Mouse (Mus musculus): ENCODE data around the gene Cpsf2. TPM values are rescaled to one million over a fixed set of nuclear protein-coding genes. Genes with fewer than 3 reads are reported as not detected.

The Cpsf2 gene
- polyA plus RNA-seq, 1 experiment from 2014 or later, result 33.7 TPM

DNA sequence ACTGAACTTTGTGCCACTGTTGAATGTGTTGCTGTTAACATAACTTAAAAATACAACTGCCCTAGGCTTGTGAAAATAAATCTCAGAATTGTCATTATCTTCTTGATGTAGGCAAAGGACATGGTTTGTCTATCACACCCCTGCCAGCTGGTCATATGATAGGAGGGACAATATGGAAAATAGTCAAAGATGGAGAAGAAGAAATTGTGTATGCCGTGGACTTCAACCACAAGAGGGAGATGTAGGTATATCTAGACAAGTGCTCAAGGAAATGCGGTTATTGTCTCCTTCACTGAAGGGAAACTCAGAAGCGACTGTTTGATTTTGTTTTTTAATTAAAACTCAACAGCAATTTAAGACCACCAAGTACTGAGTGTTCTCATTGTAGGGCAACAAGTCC lies 9.3 kb downstream of the Cpsf2 start:
- H3K9me3 ChIP-seq, result no peaks in the 10 kb centered on the region
- 60% methylated on average over 3 of the region's 3 CpGs for WGBS
- peaks cover 58% of the 10 kb centered on the region for H3K36me3 ChIP-seq
- H3K4me2 ChIP-seq (replicated peaks), result no peak overlapping the region
- no peak for ATAC-seq (replicated peaks)
- no peak overlapping the region for H3K27ac ChIP-seq (replicated peaks)
- H3K4me3 ChIP-seq, result no peak overlapping the region
- H3K27me3 ChIP-seq, result no peaks in the 10 kb centered on the region
- H3K4me1 ChIP-seq, result no peaks in the 10 kb centered on the region
- H3K9ac ChIP-seq (replicated peaks), result no peak overlapping the region

DNA sequence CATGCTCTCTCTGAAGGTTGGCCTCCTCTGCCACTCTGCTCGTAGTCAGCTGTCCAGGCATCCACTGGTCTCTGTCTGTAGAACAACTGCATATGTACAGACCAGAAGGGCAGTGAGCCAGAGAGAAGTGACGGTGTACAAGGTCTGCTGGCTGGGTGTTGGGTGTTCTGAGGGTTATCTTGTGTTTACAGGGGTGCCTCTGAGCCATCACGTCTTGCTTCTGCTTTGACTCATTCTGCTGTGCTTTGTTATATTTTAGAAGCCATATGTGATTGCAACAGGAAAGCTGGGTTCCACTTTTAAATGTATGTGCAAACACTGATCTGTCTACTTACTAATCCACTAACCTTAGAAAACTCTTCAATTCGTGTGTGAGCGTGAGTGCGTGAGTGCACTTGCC lies 11.9 kb downstream of the Cpsf2 start:
- H3K4me2 ChIP-seq (replicated peaks), result no peak overlapping the region
- peaks cover 79% of the 10 kb centered on the region for H3K36me3 ChIP-seq
- ATAC-seq (replicated peaks), result no peak
- no peak overlapping the region for H3K9ac ChIP-seq (replicated peaks)
- no peaks in the 10 kb centered on the region for H3K9me3 ChIP-seq
- no peak overlapping the region for H3K4me3 ChIP-seq
- H3K27me3 ChIP-seq, result no peaks in the 10 kb centered on the region
- H3K27ac ChIP-seq (replicated peaks), result no peak overlapping the region
- WGBS, result 93% methylated on average over 6 of the region's 6 CpGs
- no peaks in the 10 kb centered on the region for H3K4me1 ChIP-seq

DNA sequence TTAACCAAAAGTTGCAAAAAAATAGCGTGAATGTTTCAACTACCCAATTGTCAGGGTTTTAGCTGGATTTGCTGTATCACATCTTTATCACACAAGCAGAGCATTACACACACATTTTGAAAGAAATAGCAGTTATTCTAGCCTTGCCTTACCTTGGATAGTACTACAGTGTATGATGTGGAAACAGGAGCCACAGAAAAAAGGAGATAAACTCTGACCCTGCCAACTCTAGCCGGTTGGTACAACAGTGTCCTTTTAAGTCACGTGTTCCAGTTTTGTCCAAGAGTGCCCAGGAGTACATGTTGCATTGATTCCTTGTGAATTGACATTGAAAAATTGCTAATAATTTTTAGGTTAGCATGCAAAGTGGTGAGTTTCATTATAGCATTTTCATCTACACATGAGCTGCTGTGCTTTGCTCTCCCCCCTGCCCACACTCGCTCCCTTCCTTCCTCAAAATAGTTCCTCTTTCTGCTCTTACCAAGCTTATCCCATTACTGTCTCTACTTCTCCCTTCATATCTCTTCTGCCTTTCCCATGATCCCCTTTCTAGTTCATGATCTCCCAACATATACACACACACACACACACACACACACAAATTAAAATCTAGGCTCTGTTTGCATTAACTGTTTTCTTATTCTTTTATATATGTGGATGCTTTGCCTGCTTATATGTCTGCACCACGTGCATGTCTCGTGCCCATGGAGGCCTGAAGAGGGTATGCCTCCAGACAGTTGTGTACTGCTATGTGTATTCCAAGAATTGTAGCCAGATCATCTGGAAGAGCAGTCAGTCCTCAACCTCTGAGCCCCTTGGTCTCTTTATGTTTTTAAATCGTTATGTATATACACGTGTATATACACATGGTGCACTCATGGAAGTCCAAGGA lies 19.0 kb downstream of the Cpsf2 start:
- Histone ChIP-seq H3K9me3 (no peaks in the 10 kb centered on the region), H3K4me3 (no peak overlapping the region), H3K27ac (replicated peaks) (no peak overlapping the region), H3K36me3 (peaks cover 72% of the 10 kb centered on the region), H3K9ac (replicated peaks) (no peak overlapping the region), H3K4me1 (no peaks in the 10 kb centered on the region), H3K27me3 (no peaks in the 10 kb centered on the region), H3K4me2 (replicated peaks) (no peak overlapping the region)
- no peak for ATAC-seq (replicated peaks)
- WGBS, result 95% methylated on average over 8 of the region's 8 CpGs

DNA sequence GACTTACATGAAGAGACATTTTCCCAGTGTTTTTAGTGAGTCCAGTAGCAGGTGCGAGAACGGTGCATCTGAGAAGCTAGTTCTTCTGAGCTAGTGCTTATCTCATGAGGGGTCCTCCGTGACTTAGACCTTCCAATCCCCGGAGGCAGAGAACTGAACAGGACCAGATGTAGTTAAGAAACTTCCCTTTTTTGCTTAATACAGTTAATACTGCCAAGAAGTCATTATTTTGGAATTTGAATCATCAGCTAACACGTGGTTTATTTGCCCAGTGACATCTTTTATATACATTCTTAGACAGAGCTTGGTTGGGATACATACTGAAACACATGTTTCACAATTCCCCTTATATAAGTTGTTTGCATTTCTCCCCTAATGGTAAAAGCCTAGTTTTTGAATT lies 23.1 kb downstream of the Cpsf2 start:
- Histone ChIP-seq H3K4me1 (no peaks in the 10 kb centered on the region), H3K27ac (replicated peaks) (no peak overlapping the region), H3K9me3 (no peaks in the 10 kb centered on the region), H3K4me2 (replicated peaks) (no peak overlapping the region), H3K36me3 (peaks cover 73% of the 10 kb centered on the region), H3K4me3 (no peak overlapping the region), H3K27me3 (no peaks in the 10 kb centered on the region), H3K9ac (replicated peaks) (no peak overlapping the region)
- ATAC-seq (replicated peaks), result no peak
- 96% methylated on average over 5 of the region's 5 CpGs for WGBS

DNA sequence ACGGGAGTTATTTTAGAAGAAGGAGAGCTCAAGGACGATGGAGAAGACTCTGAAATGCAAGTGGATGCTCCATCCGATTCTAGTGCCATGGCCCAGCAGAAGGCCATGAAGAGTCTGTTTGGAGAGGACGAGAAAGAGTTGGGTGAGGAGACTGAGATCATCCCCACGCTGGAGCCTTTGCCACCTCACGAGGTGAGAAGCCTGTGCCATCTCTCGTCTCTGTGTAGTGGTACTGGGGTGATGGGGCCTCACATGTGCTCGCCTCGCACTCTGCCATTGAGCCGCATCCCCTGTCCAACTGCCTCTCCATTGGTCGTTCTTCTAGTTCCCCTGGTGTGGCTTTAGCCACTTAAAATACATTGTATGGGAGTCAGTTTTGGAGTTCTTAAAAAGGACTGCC lies 25.0 kb downstream of the Cpsf2 start:
- ATAC-seq (replicated peaks), result no peak
- no peaks in the 10 kb centered on the region for H3K4me1 ChIP-seq
- H3K9ac ChIP-seq (replicated peaks), result no peak overlapping the region
- H3K27me3 ChIP-seq, result no peaks in the 10 kb centered on the region
- no peak overlapping the region for H3K4me2 ChIP-seq (replicated peaks)
- H3K4me3 ChIP-seq, result no peak overlapping the region
- no peak overlapping the region for H3K27ac ChIP-seq (replicated peaks)
- no peaks in the 10 kb centered on the region for H3K9me3 ChIP-seq
- 95% methylated on average over 11 of the region's 11 CpGs for WGBS
- H3K36me3 ChIP-seq, result peaks cover 80% of the 10 kb centered on the region

DNA sequence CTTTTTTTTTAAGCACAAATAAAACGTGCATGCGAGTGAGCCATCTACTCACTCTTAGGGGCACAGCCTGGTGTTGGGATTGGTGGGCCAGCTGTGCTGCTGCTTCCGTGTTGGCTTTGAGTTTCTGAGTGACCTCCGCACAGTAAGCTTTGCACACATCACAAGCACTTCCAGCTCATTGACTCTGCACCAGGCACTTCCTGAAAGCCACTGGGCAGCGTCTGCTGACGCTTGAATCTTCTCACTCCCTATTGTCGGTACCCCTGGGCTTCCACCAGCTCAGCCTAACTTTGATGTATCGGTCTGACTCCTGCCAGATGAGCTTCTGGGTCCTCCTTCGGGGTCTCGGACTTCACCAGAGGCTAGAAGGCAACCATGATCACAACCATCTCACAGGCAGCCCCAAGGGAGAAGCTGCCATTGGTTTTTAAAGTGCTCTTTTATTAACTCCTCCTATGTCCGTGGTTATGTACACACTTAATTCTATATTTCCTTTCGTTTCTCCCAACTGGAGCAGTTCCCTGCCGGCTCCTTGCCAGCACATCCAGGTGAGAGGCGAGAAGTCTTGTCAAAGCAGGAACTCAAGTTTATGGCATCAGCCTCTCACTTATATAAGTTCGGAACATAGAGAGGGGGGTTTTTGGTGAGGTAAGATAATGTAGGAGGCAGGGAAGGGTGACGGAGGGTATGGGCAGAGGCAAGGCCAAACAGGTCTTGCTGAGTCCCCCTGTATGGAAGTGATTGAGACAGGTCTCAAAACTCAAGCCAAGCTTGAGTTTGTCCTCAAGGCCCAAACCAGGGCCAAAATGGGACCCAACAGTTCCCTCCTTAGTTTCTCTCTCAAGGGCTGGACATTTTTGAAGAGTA lies 32.6 kb downstream of the Cpsf2 start:
- Histone ChIP-seq H3K4me3 (no peak overlapping the region), H3K4me1 (no peaks in the 10 kb centered on the region), H3K36me3 (peaks cover 18% of the 10 kb centered on the region), H3K9me3 (no peaks in the 10 kb centered on the region), H3K4me2 (replicated peaks) (no peak overlapping the region), H3K27me3 (no peaks in the 10 kb centered on the region), H3K27ac (replicated peaks) (no peak overlapping the region), H3K9ac (replicated peaks) (no peak overlapping the region)
- no peak for ATAC-seq (replicated peaks)
- 90% methylated on average over 16 of the region's 16 CpGs for WGBS

DNA sequence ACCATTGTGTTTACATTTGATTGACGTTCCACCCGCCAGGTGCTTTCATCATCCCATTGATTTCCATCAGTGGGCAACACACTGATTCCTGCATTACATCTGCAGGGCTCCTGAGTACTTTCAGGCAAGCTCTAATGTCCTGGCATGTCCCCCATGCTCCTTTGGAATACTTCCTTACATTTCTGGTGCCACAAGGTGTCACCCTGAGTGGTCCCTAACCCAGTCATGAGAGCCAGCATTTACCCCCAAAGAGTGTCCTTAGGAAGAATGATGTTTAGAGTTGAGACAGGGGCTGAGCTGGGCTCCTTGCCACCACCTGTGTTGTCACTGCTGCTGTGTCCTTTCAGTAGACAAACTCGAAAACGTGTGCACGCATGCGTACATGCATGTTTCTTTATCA lies 33.8 kb downstream of the Cpsf2 start:
- Histone ChIP-seq H3K36me3 (peaks cover 7% of the 10 kb centered on the region), H3K9me3 (no peaks in the 10 kb centered on the region), H3K27me3 (no peaks in the 10 kb centered on the region), H3K4me3 (no peak overlapping the region), H3K4me1 (no peaks in the 10 kb centered on the region), H3K9ac (replicated peaks) (no peak overlapping the region), H3K27ac (replicated peaks) (no peak overlapping the region), H3K4me2 (replicated peaks) (no peak overlapping the region)
- ATAC-seq (replicated peaks), result no peak
- 93% methylated on average over 6 of the region's 6 CpGs for WGBS

DNA sequence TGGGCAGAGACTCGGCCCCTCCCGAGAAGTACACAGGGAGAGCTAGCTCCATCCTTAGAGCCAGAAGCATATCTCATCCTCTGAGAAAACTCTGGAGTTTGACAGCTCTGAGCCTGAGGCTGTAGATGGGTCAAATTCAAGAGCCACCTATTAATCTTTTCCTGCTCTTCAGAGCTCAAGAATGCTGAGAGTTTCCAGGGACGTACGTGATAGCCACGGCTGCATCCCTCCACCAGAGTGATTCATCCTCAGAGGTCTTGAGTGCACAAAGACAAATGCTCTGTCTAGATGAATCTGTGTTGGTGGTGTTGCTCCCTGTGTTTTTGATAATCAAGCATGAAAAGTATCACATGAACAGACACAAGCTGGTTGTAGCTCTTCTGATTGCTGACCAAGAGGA lies 38.6 kb downstream of the Cpsf2 start:
- Histone ChIP-seq H3K4me3 (no peak overlapping the region), H3K9ac (replicated peaks) (no peak overlapping the region), H3K4me1 (no peaks in the 10 kb centered on the region), H3K36me3 (no peaks in the 10 kb centered on the region), H3K9me3 (no peaks in the 10 kb centered on the region), H3K27ac (replicated peaks) (no peak overlapping the region), H3K4me2 (replicated peaks) (no peak overlapping the region), H3K27me3 (no peaks in the 10 kb centered on the region)
- no peak for ATAC-seq (replicated peaks)
- 84% methylated on average over 5 of the region's 5 CpGs for WGBS

DNA sequence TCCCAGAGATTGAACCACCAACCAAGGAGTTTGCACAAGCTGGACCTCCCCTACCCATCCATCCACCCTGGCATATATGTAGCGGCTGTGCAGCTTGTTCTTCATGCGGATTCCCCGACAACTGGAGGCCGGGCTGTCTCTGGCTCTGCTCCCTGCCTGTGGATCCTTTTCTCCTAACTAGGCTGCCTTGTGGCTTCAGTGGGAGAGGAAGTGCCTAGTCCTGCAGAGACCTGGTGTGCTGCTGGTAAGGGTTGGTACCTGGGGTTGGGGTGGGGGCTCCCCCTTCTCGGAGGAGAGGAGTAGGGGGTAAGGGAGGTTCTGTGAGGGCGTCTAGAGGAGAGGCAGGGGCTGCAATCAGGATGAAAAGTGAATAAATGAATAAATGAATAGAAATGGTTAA lies 39.3 kb downstream of the Cpsf2 start:
- Histone ChIP-seq H3K27ac (replicated peaks) (no peak overlapping the region), H3K4me3 (no peak overlapping the region), H3K9ac (replicated peaks) (no peak overlapping the region), H3K36me3 (no peaks in the 10 kb centered on the region), H3K4me2 (replicated peaks) (no peak overlapping the region), H3K27me3 (no peaks in the 10 kb centered on the region), H3K4me1 (no peaks in the 10 kb centered on the region), H3K9me3 (no peaks in the 10 kb centered on the region)
- no peak for ATAC-seq (replicated peaks)
- 91% methylated on average over 6 of the region's 6 CpGs for WGBS

DNA sequence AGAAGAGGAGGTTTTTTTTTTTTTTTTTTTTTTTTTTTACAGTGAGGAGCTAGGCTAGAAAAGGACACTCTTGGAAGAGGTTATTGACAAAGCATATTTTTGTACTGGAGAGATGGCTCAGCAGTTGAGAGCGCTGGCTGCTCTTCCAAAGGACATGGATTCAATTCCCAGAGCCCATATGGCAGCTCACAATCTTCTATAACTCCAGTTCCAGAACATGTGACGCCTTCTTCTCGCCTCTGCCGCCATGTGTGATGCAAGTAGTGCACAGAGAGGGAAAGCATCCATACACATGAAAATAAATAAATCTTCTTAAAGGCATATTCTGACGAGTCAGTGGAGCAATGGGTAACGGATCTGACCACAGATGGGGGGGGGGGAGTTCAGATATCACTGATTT lies 46.1 kb downstream of the Cpsf2 start:
- WGBS, result 72% methylated on average over 6 of the region's 6 CpGs
- peak; percentile 82; the same call in 1 of the 2 replicates for ATAC-seq (replicated peaks)

DNA sequence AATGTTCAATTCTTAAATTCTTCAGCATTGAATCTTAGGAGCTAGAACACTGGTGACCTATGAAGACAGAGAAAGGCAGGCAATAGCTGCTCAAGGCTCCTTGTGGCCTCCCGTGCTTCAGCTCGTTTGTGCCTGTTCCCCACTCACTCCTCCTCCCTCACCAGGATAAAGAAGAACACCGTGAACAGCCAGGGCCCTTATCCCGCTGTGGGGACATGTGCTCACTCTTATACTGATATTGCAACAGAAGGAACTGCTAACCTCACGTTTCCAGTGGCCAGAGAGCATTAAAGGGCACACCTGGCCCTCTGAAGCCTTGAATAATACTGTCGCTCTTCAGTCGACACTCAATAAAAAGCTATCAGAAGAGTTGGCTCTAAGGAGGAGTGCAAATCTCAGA lies 53.4 kb downstream of the Cpsf2 start:
- no peaks in the 10 kb centered on the region for H3K4me1 ChIP-seq
- no peak overlapping the region for H3K4me2 ChIP-seq (replicated peaks)
- no peak overlapping the region for H3K9ac ChIP-seq (replicated peaks)
- 44% methylated on average over 7 of the region's 7 CpGs for WGBS
- H3K27me3 ChIP-seq, result no peaks in the 10 kb centered on the region
- no peaks in the 10 kb centered on the region for H3K36me3 ChIP-seq
- no peak overlapping the region for H3K27ac ChIP-seq (replicated peaks)
- H3K9me3 ChIP-seq, result no peaks in the 10 kb centered on the region
- ATAC-seq (replicated peaks), result no peak
- H3K4me3 ChIP-seq, result no peak overlapping the region

More for the DNA sequence above, 46.1 kb downstream of the Cpsf2 start:
- Histone ChIP-seq H3K4me1 (peaks cover 11% of the 10 kb centered on the region; the same call in 1 of the 2 replicates), H3K4me3 (no peak overlapping the region), H3K9me3 (no peaks in the 10 kb centered on the region), H3K27ac (replicated peaks) (no peak overlapping the region), H3K9ac (replicated peaks) (no peak overlapping the region), H3K36me3 (no peaks in the 10 kb centered on the region), H3K4me2 (replicated peaks) (no peak overlapping the region), H3K27me3 (no peaks in the 10 kb centered on the region)

DNA sequence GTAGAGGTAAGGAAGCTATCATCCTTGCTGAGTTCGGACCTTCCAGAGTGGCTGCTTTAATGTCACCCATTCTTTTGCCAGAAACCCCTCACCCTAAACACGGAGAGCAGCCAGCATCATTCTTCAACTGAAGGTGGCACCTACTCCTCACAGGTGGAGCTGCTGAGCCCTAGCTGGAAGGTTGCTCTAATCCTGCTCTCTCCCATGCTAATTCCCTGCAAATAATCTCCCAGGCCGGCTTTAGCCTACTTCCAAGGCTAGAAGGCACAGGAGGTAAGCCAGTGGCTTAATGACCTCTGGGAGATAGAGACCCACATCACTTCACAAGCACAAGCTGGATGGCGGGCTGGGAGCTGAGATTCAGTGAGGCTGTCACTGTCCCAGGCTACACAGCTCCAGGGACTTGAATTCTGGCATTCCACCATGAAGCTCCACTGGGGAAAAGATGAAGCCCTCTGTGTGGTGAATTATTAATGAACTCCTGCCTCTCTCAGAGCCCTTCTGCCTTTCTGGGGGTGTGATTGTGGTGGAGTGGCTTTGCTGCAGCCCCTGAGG lies 54.2 kb downstream of the Cpsf2 start:
- no peak overlapping the region for H3K4me2 ChIP-seq (replicated peaks)
- no peak overlapping the region for H3K9ac ChIP-seq (replicated peaks)
- H3K4me3 ChIP-seq, result no peak overlapping the region
- WGBS, result 48% methylated on average over 4 of the region's 4 CpGs
- no peaks in the 10 kb centered on the region for H3K9me3 ChIP-seq
- H3K4me1 ChIP-seq, result no peaks in the 10 kb centered on the region
- no peaks in the 10 kb centered on the region for H3K27me3 ChIP-seq
- H3K36me3 ChIP-seq, result no peaks in the 10 kb centered on the region
- H3K27ac ChIP-seq (replicated peaks), result no peak overlapping the region
- no peak for ATAC-seq (replicated peaks)
